Mouse (Mus musculus) ES-Bruce4 (cell line): Measurements from ENCODE around the gene Sidt2. TPM values are rescaled to one million over a fixed set of nuclear protein-coding genes. Genes with fewer than 3 reads are reported as not detected.

Source experiments
- H3K27ac ChIP-seq: 2 replicates; pipeline ENCODE4 v1.5.1; 2012; ENCODE audit warnings: low read length, inconsistent platforms; ENCODE audit not compliant: insufficient read depth
- H3K27me3 ChIP-seq: 2 replicates; pipeline ENCODE4 v1.6.1; 2012; ENCODE audit warnings: mild to moderate bottlenecking, low read length, inconsistent platforms; ENCODE audit not compliant: control insufficient read depth, poor library complexity, insufficient read depth, severe bottlenecking
- H3K36me3 ChIP-seq: 2 replicates; pipeline ENCODE4 v1.6.1; 2012; ENCODE audit warnings: inconsistent platforms, mild to moderate bottlenecking, low read length, moderate library complexity; ENCODE audit not compliant: control insufficient read depth, poor library complexity, insufficient read depth, severe bottlenecking
- H3K4me1 ChIP-seq: one replicate; pipeline ENCODE4 v1.8.1; 2011; ENCODE audit warnings: low read length; ENCODE audit not compliant: control insufficient read depth, insufficient read depth
- H3K4me3 ChIP-seq: 2 replicates; pipeline ENCODE4 v1.5.1; 2011; ENCODE audit warnings: low read depth, mild to moderate bottlenecking, low read length
- H3K9ac ChIP-seq: 2 replicates; pipeline ENCODE4 v1.6.1; 2012; ENCODE audit warnings: low read depth, mild to moderate bottlenecking, inconsistent platforms; ENCODE audit not compliant: poor library complexity, severe bottlenecking
- H3K9me3 ChIP-seq: replicated peaks from 2 replicates; pipeline ENCODE4 v1.6.1; 2012; ENCODE audit warnings: mild to moderate bottlenecking, low read length, inconsistent platforms; ENCODE audit not compliant: control insufficient read depth, poor library complexity, insufficient read depth, severe bottlenecking
- CTCF ChIP-seq: IDR thresholded peaks from one replicate; pipeline ENCODE4 v1.8.1; 2011; ENCODE audit warnings: low read depth, low read length
- EP300 ChIP-seq: IDR thresholded peaks from 2 replicates; pipeline ENCODE4 v1.6.1; 2011; ENCODE audit warnings: low read depth, low read length; ENCODE audit not compliant: insufficient read depth
- POLR2A ChIP-seq: IDR thresholded peaks from one replicate; pipeline ENCODE4 v1.8.1; 2011; ENCODE audit warnings: low read length; ENCODE audit not compliant: insufficient read depth
- polyA plus RNA-seq: library from polyadenylated mRNA; stranded (reverse); fragments of >200 nt; gene quantifications from 2 replicates; pipeline ENCODE4 v1.2.4, GENCODE M21; 2011; ENCODE audit warnings: low read depth; ENCODE audit not compliant: missing spikeins, insufficient read depth, insufficient read length

Gene Sidt2
- polyA plus RNA-seq, 1 experiment, result 89.9 TPM

DNA sequence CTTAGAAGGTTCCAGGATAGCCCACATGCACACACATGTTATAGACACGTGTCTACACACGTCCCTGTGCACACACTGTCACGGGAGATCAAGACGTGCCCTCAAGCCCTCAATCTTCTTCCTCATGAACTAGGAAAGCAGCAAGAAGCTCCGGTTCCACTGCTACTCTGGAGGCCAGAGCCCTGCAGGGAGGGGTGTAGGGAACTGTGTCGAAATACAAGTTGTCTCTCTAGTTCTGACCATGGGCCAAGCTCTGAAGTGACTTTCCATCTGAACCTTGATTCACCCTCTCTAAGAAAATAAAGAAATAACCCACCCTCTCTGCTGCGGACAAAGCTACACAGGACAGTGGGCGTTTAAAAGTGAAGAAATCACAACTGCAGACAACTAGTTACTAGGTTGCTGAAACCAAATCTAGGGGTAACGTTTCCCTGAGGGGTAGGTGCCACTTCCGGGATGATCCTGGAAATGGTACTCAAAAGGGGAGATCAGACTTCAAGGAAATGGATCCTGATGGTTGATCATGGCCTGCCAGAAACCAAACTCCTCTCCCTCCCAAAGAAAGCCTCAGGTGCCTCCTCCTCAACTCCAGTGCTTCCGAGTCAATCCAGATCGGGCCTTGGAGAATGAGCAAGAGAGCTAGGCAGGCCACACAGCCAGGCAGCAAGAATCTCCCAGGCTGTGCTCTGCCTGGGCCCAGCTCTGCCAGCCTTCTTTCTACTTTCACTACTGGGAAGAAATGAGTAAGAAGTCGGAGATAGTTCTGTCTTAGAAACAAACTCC, 1.4 kb downstream of the Sidt2 start:
- TF ChIP-seq POLR2A, result no peak
- no peak for TF ChIP-seq EP300
- no peak for TF ChIP-seq CTCF
- Histone ChIP-seq H3K4me1 (no peaks in the 10 kb centered on the region), H3K4me3 (peak overlapping the region; percentile 67)

DNA sequence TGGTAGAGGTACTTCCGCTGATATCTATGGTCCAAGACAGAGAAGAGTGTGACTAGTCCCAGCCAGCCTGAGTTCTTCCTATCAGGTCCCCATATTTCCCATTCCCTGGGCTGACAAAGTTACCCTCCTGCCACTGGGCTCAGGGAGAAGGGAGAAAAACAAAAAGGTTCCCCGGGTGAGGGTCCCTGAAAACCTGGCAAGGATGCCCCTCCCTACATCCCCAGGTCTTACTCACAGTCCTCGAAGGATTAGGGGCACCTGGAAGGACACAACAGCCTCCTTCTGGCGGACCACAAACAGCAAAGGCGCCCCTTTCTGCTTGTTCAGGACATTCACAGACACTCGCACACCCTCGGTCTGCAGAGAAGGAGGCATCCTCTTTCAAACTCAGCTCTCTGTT, 2.2 kb downstream of the Sidt2 start:
- Histone ChIP-seq H3K27ac (no peak overlapping the region), H3K4me3 (no peak overlapping the region), H3K9ac (no peak overlapping the region), H3K4me1 (no peaks in the 10 kb centered on the region), H3K27me3 (no peaks in the 10 kb centered on the region), H3K36me3 (0 out of 2 replicates have a peak, but pooled peaks cover 5% of the 10 kb centered on the region), H3K9me3 (no peaks in the 10 kb centered on the region)
- TF ChIP-seq CTCF, result no peak
- no peak for TF ChIP-seq EP300

More for the DNA sequence above, 1.4 kb downstream of the Sidt2 start:
- H3K27me3 ChIP-seq, result no peaks in the 10 kb centered on the region
- H3K9ac ChIP-seq, result peak overlapping the region; percentile 79
- no peaks in the 10 kb centered on the region for H3K9me3 ChIP-seq
- no peak overlapping the region for H3K27ac ChIP-seq
- H3K36me3 ChIP-seq, result 0 out of 2 replicates have a peak, but pooled peaks cover 5% of the 10 kb centered on the region

DNA sequence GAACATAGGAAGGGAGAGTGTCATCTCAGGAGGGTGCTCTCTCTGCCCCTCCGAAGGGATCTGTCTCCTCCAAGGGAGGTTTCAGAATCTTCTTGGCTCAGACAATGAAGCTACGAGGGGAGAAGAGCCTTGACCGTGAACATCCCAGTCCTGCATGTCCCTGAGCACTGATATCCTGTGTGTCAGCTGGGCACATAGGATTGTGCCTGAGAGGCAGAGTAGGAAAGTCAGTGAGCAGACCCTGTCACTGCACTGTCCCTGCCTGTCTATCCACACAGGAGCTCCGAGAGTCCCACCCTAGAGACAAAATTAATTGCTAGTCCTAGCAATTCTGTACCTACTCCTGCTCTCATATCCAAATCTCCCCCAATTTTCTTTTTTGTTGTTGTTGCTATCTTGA, 3.0 kb downstream of the Sidt2 start:
- Histone ChIP-seq H3K4me1 (no peaks in the 10 kb centered on the region), H3K27me3 (no peaks in the 10 kb centered on the region), H3K9me3 (no peaks in the 10 kb centered on the region), H3K36me3 (0 out of 2 replicates have a peak, but pooled peaks cover 5% of the 10 kb centered on the region), H3K27ac (no peak overlapping the region), H3K9ac (no peak overlapping the region), H3K4me3 (no peak overlapping the region)
- TF ChIP-seq POLR2A (no peak), EP300 (no peak), CTCF (no peak)

DNA sequence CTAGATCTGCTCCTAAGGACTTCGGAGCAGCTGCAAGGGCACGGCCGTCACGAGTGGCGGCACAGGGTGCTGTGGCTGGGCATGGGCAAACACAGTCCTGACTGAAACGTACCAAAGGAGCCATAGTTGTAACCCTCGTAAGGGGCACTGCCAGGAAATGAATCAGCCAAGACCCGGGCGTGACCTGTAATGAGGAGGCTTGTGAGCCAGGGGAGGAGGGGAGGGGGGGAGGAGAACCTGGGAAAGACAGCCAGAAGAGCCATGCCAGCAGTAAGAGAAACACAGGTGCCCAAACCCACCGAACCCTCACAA, 8.2 kb downstream of the Sidt2 start:
- no peaks in the 10 kb centered on the region for H3K27me3 ChIP-seq
- no peak for TF ChIP-seq POLR2A
- no peak for TF ChIP-seq CTCF
- no peak for TF ChIP-seq EP300
- H3K9ac ChIP-seq, result no peak overlapping the region
- H3K36me3 ChIP-seq, result 0 out of 2 replicates have a peak, but pooled peaks cover 5% of the 10 kb centered on the region
- H3K27ac ChIP-seq, result no peak overlapping the region
- no peaks in the 10 kb centered on the region for H3K4me1 ChIP-seq
- no peak overlapping the region for H3K4me3 ChIP-seq
- no peaks in the 10 kb centered on the region for H3K9me3 ChIP-seq

DNA sequence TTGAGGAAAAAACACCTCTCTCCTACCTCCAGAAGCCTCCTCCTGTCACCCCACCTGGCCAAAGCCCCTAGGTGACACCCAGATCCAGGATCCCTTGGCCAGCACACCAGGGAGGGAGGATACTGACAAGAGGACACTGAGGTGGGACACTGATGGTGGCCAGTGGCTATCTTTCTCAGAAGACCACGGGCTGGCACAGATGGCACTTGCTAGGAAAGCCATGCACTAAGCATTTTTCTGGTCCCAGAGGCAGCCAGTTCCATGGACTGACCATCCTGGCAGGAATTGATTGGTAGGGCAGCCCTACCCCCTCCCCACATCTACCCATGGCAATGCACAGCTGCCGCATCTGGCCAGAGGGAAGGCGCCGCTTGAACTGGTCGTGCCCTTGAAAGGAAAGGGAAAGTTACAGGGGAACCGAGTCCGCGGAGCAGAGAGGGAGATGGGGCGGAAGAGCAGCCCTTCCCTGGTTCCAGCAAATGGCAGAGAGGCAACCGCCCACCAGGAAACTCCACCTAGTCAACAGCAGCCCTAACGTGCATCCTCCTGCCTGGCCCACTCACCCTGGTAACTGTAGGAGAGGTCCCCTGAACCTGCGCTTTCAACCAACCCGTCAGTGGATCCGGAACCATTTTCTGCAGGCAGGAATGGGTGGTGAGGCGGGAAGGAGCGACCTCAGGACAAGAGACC, 8.7 kb downstream of the Sidt2 start:
- Histone ChIP-seq H3K27ac (no peak overlapping the region), H3K27me3 (no peaks in the 10 kb centered on the region), H3K4me1 (no peaks in the 10 kb centered on the region), H3K36me3 (0 out of 2 replicates have a peak, but pooled peaks cover 5% of the 10 kb centered on the region), H3K9me3 (no peaks in the 10 kb centered on the region), H3K9ac (no peak overlapping the region), H3K4me3 (no peak overlapping the region)
- TF ChIP-seq CTCF (no peak), EP300 (no peak), POLR2A (no peak)

DNA sequence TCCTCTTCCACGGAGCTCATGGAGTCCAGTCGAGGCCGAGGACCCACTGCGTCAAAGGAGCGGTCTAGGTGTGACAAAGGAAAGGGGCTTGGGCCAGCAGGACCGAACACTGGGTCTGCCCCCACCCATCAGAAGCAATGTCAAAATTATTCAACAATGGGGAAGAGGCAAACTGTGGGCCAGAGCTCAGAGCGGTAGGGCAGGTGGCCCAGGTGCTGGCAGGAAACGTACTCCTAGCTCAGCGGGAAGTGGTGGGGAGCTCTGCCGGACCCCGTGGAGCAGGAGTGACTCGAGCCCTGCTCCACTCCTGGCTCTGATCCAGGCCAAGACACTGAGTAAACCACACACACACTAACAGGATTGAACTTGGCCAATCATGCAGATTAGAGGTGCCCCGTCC, 9.3 kb downstream of the Sidt2 start:
- H3K4me3 ChIP-seq, result no peak overlapping the region
- no peak for TF ChIP-seq POLR2A
- TF ChIP-seq EP300, result no peak
- no peak for TF ChIP-seq CTCF
- no peaks in the 10 kb centered on the region for H3K9me3 ChIP-seq
- H3K36me3 ChIP-seq, result 0 out of 2 replicates have a peak, but pooled peaks cover 5% of the 10 kb centered on the region
- no peaks in the 10 kb centered on the region for H3K4me1 ChIP-seq
- no peak overlapping the region for H3K9ac ChIP-seq
- H3K27ac ChIP-seq, result no peak overlapping the region
- no peaks in the 10 kb centered on the region for H3K27me3 ChIP-seq
